Mouse (Mus musculus): ENCODE measurements around the gene Edaradd.
A peak's percentile ranks its signal among the peaks of the same experiment; 100 is the strongest.

Edaradd gene

DNA sequence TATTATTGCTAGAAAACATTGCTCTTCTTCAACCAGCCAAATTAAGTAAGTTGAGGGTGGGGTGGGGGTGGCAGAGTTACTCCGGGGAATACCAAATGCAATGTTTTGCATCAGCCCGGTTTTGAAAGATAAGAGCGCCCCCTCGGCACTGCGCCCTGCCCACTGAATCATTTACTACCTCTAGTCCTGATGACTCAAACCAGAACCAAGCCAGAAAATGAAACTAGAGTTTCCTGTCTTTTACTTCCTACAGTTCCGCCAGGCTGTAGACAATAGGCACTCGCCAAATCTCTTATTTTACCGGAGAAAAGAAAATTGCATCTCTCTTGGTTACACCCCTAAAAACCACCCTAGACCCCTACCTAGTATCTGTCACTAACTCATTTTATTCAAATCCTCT lies 59.8 kb downstream of the Edaradd start:
- peak; percentile 75 for DNase-seq

- peak; percentile 60 for DNase-seq
Observed at GRCm38 (mm10) chr13:12456711-12457110, 63.5 kb downstream of the Edaradd start.

DNA sequence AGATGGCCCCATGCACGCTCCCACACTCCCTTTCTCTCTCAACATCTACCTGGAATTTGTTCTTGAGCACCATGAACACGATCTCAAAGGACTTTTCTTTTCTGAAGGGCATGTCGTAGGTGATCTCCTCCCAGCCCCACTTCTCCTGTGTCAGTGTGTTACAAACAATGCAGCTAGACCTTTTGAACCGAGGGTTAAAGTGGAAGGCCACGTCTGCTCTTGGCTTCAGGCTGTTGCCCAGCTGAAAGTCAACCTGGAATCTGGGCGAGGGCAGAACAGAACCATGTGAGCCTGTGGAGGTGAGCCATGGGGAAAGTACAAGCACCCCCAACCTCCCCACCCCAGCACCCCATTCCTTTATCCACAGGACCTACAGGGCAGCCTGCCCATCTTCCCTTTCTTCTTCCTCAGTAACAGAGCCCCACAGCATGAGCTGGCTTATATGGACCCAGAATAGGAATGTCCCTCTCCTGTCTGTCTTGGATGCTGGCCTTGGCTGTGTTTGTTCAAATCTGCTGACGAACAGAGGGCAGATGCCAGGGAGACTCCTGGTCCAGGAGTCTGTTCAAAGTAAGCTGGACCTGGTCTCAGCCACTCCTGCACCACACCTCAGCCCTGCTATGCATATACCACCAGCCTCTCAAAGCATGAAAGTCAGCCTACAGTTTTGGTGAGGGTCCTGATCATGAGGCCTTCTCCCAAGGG lies 65.4 kb downstream of the Edaradd start:
- no peak for DNase-seq

DNA sequence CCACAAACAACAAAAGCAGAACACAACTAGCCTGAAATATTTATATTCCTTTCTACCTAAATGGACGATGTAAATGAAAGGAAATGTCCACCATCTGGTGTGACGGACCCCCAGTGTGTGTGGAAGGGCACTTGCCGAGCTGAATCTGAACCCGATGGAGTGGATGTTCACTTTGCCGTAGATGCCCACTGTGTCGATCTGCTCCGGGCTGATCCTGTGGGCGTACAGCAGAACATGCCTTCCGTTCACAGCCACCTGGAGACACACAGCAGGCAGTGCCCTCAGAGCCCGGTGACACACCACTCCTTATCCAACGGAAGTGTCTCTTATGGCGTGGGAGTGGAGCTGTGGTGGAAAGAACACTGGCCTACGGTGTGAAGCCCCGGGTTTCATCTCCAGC lies 67.1 kb downstream of the Edaradd start:
- DNase-seq = no peak

DNA sequence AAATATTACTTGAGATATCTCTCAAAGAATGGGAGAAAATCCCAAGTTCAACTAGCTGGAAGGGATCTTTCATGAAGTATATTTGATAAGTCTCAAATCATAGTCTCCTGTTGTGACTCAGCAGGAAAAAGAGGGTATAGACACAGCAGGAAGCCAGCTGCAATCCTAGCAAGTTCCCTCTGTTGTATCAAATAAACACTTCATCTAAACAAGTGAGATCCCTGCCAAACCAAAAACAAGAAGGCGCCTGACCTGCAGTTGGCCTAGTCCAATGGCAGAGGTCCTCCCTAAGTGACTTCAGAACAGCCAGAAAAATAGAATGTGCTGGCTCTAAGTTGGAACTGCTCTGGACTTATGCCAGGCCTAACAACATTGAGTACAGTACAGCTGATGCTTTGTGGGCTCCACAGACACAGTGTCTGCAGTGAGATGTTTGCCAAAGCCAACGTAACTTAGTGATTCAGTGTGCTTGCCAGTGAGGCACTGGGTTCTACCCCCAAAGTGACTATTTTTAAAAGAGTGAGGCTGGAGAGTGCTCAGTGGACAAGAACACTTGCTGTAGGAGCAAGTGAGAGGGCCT lies 78.1 kb downstream of the Edaradd start:
- peak; percentile 51 for DNase-seq

- no peak for DNase-seq
Observed at GRCm38 (mm10) chr13:12440813-12441212, 79.4 kb downstream of the Edaradd start.

- no peak for DNase-seq
Observed at GRCm38 (mm10) chr13:12439586-12439985, 80.7 kb downstream of the Edaradd start.

GRCm38 (mm10) chr13:12433843-12434242 lies 86.4 kb downstream of the Edaradd start:
- DNase-seq = peak; percentile 24

DNA sequence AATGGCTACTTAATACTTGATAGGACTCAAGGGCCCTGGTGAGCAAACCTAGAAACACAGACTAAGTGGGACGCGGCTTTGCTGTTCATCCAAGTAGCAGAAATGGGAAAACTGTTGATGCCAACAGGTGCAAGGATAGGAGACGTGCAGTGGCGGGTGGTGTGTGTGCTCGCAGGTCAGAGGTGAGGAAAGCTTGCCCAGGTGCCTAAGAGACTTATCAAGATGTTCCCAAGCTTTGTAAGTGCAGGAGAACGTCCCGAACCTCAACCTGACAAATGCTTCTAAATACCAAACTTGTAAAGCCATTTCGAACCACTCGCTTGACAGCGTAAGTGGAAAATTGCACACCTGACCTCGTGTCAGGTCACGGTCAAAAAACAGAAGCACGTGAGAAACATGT lies 91.7 kb downstream of the Edaradd start:
- DNase-seq = no peak

Data from kidney, postnatal 14 days (tissue).